Mouse (Mus musculus): ENCODE results near the gene Aftph. TPM values are rescaled to one million over a fixed set of nuclear protein-coding genes. Genes with fewer than 3 reads are reported as not detected.

Aftph gene
- polyA plus RNA-seq, 1 experiment: 37.3 TPM

- Histone ChIP-seq H3K27me3 (ENCODE audit: control insufficient read depth, insufficient read depth, low read length) (no peaks in the 10 kb centered on the region), H3K4me3 (ENCODE audit: extremely low read depth, insufficient read depth, insufficient read length) (no peak overlapping the region), H3K36me3 (ENCODE audit: control insufficient read depth, insufficient read depth, low read length) (peaks cover 15% of the 10 kb centered on the region), H3K27ac (ENCODE audit: insufficient read depth, low read length) (no peak overlapping the region), H3K4me1 (ENCODE audit: control insufficient read depth, insufficient read depth, insufficient read length) (no peaks in the 10 kb centered on the region)
- no peak for DNase-seq (ENCODE audit: low read depth in 1 of 2, low spot score in 2 of 2)
- WGBS: 94% methylated on average over 5 of the region's 5 CpGs
- TF ChIP-seq CTCF (IDR thresholded peaks at IDR 0.05; ENCODE audit: extremely low read depth, insufficient read depth, insufficient read length, insufficient replicate concordance): no peak
- no peak for TF ChIP-seq POLR2A (IDR thresholded peaks at IDR 0.05; ENCODE audit: low read depth, low read length)
These were observed 91.9 kb downstream of the Aftph start for GRCm38 (mm10) chr11:20649477-20649876.

GRCm38 (mm10) chr11:20647902-20648625, 93.3 kb downstream of the Aftph start:
- H3K4me3 ChIP-seq (ENCODE audit: extremely low read depth, insufficient read depth, insufficient read length): no peak overlapping the region
- DNase-seq (ENCODE audit: low read depth in 1 of 2, low spot score in 2 of 2): no peak
- H3K36me3 ChIP-seq (ENCODE audit: control insufficient read depth, insufficient read depth, low read length): peaks cover 15% of the 10 kb centered on the region
- no peaks in the 10 kb centered on the region for H3K4me1 ChIP-seq (ENCODE audit: control insufficient read depth, insufficient read depth, insufficient read length)
- no peaks in the 10 kb centered on the region for H3K27me3 ChIP-seq (ENCODE audit: control insufficient read depth, insufficient read depth, low read length)
- no peak overlapping the region for H3K27ac ChIP-seq (ENCODE audit: insufficient read depth, low read length)
- no peak for TF ChIP-seq CTCF (IDR thresholded peaks at IDR 0.05; ENCODE audit: extremely low read depth, insufficient read depth, insufficient read length, insufficient replicate concordance)
- no peak for TF ChIP-seq POLR2A (IDR thresholded peaks at IDR 0.05; ENCODE audit: low read depth, low read length)
- WGBS: 84% methylated on average over 19 of the region's 19 CpGs

GRCm38 (mm10) chr11:20646986-20647726, 94.2 kb downstream of the Aftph start:
- no peaks in the 10 kb centered on the region for H3K27me3 ChIP-seq (ENCODE audit: control insufficient read depth, insufficient read depth, low read length)
- 86% methylated on average over 10 of the region's 10 CpGs for WGBS
- peaks cover 15% of the 10 kb centered on the region for H3K36me3 ChIP-seq (ENCODE audit: control insufficient read depth, insufficient read depth, low read length)
- no peaks in the 10 kb centered on the region for H3K4me1 ChIP-seq (ENCODE audit: control insufficient read depth, insufficient read depth, insufficient read length)
- TF ChIP-seq CTCF (IDR thresholded peaks at IDR 0.05; ENCODE audit: extremely low read depth, insufficient read depth, insufficient read length, insufficient replicate concordance) (no peak), POLR2A (IDR thresholded peaks at IDR 0.05; ENCODE audit: low read depth, low read length) (no peak)
- H3K27ac ChIP-seq (ENCODE audit: insufficient read depth, low read length): no peak overlapping the region
- H3K4me3 ChIP-seq (ENCODE audit: extremely low read depth, insufficient read depth, insufficient read length): no peak overlapping the region
- DNase-seq (ENCODE audit: low read depth in 1 of 2, low spot score in 2 of 2): no peak

GRCm38 (mm10) chr11:20646142-20646541, 95.2 kb downstream of the Aftph start:
- DNase-seq (ENCODE audit: low read depth in 1 of 2, low spot score in 2 of 2): no peak
- no peak overlapping the region for H3K4me3 ChIP-seq (ENCODE audit: extremely low read depth, insufficient read depth, insufficient read length)
- H3K36me3 ChIP-seq (ENCODE audit: control insufficient read depth, insufficient read depth, low read length): peaks cover 15% of the 10 kb centered on the region
- H3K27ac ChIP-seq (ENCODE audit: insufficient read depth, low read length): no peak overlapping the region
- no peaks in the 10 kb centered on the region for H3K27me3 ChIP-seq (ENCODE audit: control insufficient read depth, insufficient read depth, low read length)
- H3K4me1 ChIP-seq (ENCODE audit: control insufficient read depth, insufficient read depth, insufficient read length): no peaks in the 10 kb centered on the region
- WGBS: 82% methylated on average over 6 of the region's 6 CpGs
- no peak for TF ChIP-seq POLR2A (IDR thresholded peaks at IDR 0.05; ENCODE audit: low read depth, low read length)
- no peak for TF ChIP-seq CTCF (IDR thresholded peaks at IDR 0.05; ENCODE audit: extremely low read depth, insufficient read depth, insufficient read length, insufficient replicate concordance)

GRCm38 (mm10) chr11:20645521-20645920, 95.9 kb downstream of the Aftph start:
- H3K4me1 ChIP-seq (ENCODE audit: control insufficient read depth, insufficient read depth, insufficient read length): no peaks in the 10 kb centered on the region
- DNase-seq (ENCODE audit: low read depth in 1 of 2, low spot score in 2 of 2): no peak

GRCm38 (mm10) chr11:20644872-20645271, 96.5 kb downstream of the Aftph start:
- no peak overlapping the region for H3K4me3 ChIP-seq (ENCODE audit: extremely low read depth, insufficient read depth, insufficient read length)
- H3K27ac ChIP-seq (ENCODE audit: insufficient read depth, low read length): no peak overlapping the region
- H3K27me3 ChIP-seq (ENCODE audit: control insufficient read depth, insufficient read depth, low read length): no peaks in the 10 kb centered on the region
- H3K36me3 ChIP-seq (ENCODE audit: control insufficient read depth, insufficient read depth, low read length): peaks cover 11% of the 10 kb centered on the region
- no peak for TF ChIP-seq CTCF (IDR thresholded peaks at IDR 0.05; ENCODE audit: extremely low read depth, insufficient read depth, insufficient read length, insufficient replicate concordance)
- TF ChIP-seq POLR2A (IDR thresholded peaks at IDR 0.05; ENCODE audit: low read depth, low read length): no peak
- no peak for DNase-seq (ENCODE audit: low read depth in 1 of 2, low spot score in 2 of 2)
- 87% methylated on average over 6 of the region's 6 CpGs for WGBS
- no peaks in the 10 kb centered on the region for H3K4me1 ChIP-seq (ENCODE audit: control insufficient read depth, insufficient read depth, insufficient read length)

More at GRCm38 (mm10) chr11:20645521-20645920, 95.9 kb downstream of the Aftph start:
- no peak for TF ChIP-seq CTCF (IDR thresholded peaks at IDR 0.05; ENCODE audit: extremely low read depth, insufficient read depth, insufficient read length, insufficient replicate concordance)
- TF ChIP-seq POLR2A (IDR thresholded peaks at IDR 0.05; ENCODE audit: low read depth, low read length): no peak
- WGBS: 93% methylated on average over 3 of the region's 3 CpGs
- Histone ChIP-seq H3K27ac (ENCODE audit: insufficient read depth, low read length) (no peak overlapping the region), H3K4me3 (ENCODE audit: extremely low read depth, insufficient read depth, insufficient read length) (no peak overlapping the region), H3K36me3 (ENCODE audit: control insufficient read depth, insufficient read depth, low read length) (peaks cover 13% of the 10 kb centered on the region), H3K27me3 (ENCODE audit: control insufficient read depth, insufficient read depth, low read length) (no peaks in the 10 kb centered on the region)

- WGBS: 42% methylated on average over 1 of the region's 1 CpGs
- Histone ChIP-seq H3K4me1 (ENCODE audit: control insufficient read depth, insufficient read depth, insufficient read length) (no peaks in the 10 kb centered on the region), H3K27me3 (ENCODE audit: control insufficient read depth, insufficient read depth, low read length) (no peaks in the 10 kb centered on the region), H3K36me3 (ENCODE audit: control insufficient read depth, insufficient read depth, low read length) (peaks cover 9% of the 10 kb centered on the region), H3K4me3 (ENCODE audit: extremely low read depth, insufficient read depth, insufficient read length) (no peak overlapping the region), H3K27ac (ENCODE audit: insufficient read depth, low read length) (no peak overlapping the region)
- DNase-seq (ENCODE audit: low read depth in 1 of 2, low spot score in 2 of 2): no peak
- TF ChIP-seq POLR2A (IDR thresholded peaks at IDR 0.05; ENCODE audit: low read depth, low read length) (no peak), CTCF (IDR thresholded peaks at IDR 0.05; ENCODE audit: extremely low read depth, insufficient read depth, insufficient read length, insufficient replicate concordance) (no peak)
These were observed 97.2 kb downstream of the Aftph start for GRCm38 (mm10) chr11:20644166-20644565.
